Mouse (Mus musculus) liver, postnatal 0 days (tissue): ENCODE results near the gene Rpap3.

Experiments used
- CTCF ChIP-seq: sonication (generic); IDR thresholded peaks from 2 replicates; pipeline ENCODE4 v1.5.1; 2016; ENCODE audit warnings: antibody characterized with exemption, low read depth
- EP300 ChIP-seq: IDR thresholded peaks from 2 replicates; pipeline ENCODE4 v1.6.1; 2016; ENCODE audit warnings: antibody characterized with exemption, low read depth, mild to moderate bottlenecking

DNA sequence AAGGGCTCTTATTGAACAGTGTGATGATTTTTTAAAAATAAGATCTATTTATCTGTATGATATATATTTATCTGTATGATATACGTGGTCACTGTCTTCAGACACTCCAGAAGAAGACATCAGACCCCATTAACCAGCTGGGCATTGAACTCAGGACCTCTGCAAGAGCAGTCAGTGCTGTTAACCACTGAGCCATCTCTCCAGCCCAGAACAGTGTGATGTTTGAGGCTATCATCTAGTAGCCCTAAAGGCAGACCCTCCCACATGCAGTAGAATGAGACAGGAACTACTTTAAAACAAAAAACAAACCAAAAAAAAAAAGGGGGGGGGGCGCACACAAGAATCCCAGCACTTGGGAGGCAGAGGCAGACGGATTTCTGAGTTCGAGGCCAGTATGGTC is 41.9 kb upstream of the Rpap3 start:
- no peak for TF ChIP-seq CTCF
- no peak for TF ChIP-seq EP300
